Mouse (Mus musculus): ENCODE measurements around the gene Gab1. TPM values are rescaled to one million over a fixed set of nuclear protein-coding genes. Genes with fewer than 3 reads are reported as not detected.

The Gab1 gene
- polyA plus RNA-seq, 1 experiment from 2014 or later = 22.4 TPM

Other genes starting within 250 kb of the Gab1 start
- gene Smarca5, start 141.0 kb downstream of the Gab1 start, polyA plus RNA-seq (2014; fragmentation: Nextera tagmentation; extraction: Ambion mirVana) = 129 and 141 TPM in 2 replicates
- gene Usp38, start 134.4 kb upstream of the Gab1 start, polyA plus RNA-seq (2014; fragmentation: Nextera tagmentation; extraction: Ambion mirVana) = 27.2 and 27.7 TPM in 2 replicates